Mouse (Mus musculus) megakaryocyte, embryonic 14.5 days (primary cell): ENCODE data around the gene Zkscan17. TPM values are rescaled to one million over a fixed set of nuclear protein-coding genes. Genes with fewer than 3 reads are reported as not detected.

ENCODE experiments used
- H3K27me3 ChIP-seq: replicated peaks from 2 replicates; pipeline ENCODE3; 2012; ENCODE audit warnings: inconsistent platforms
- H3K36me3 ChIP-seq: replicated peaks from 2 replicates; pipeline ENCODE3; 2012; ENCODE audit warnings: low read length, inconsistent platforms, mixed read lengths
- H3K4me1 ChIP-seq: 2 replicates; pipeline ENCODE4 v1.6.1; 2012; ENCODE audit warnings: inconsistent platforms
- H3K4me3 ChIP-seq: replicated peaks from 2 replicates; pipeline ENCODE3; 2012; ENCODE audit warnings: moderate library complexity, mild to moderate bottlenecking, inconsistent platforms
- H3K9me3 ChIP-seq: 2 replicates; pipeline ENCODE4 v1.6.1; 2012; ENCODE audit warnings: inconsistent platforms
- FLI1 ChIP-seq: IDR thresholded peaks from 2 replicates; pipeline ENCODE4 v1.6.1; 2012; ENCODE audit warnings: low read length, inconsistent platforms, mixed read lengths
- GATA1 ChIP-seq: IDR thresholded peaks from 3 replicates; pipeline ENCODE4 v1.6.1; 2012; ENCODE audit warnings: mixed read lengths, low read length, inconsistent platforms, borderline replicate concordance
- polyA plus RNA-seq: library from polyadenylated mRNA; stranded (reverse); fragments of >175 nt; gene quantifications from 2 replicates; pipeline ENCODE4 v1.2.3, GENCODE M21; 2012; ENCODE audit warnings: low replicate concordance; ENCODE audit not compliant: insufficient read depth

The Zkscan17 gene
- polyA plus RNA-seq, 1 experiment, result 13.6 TPM

- H3K4me3 ChIP-seq, result no peak overlapping the region
- H3K4me1 ChIP-seq, result peaks cover under 1% of the 10 kb centered on the region; the same call in 1 of the 2 replicates
- H3K36me3 ChIP-seq, result no peaks in the 10 kb centered on the region
- TF ChIP-seq GATA1 (no peak), FLI1 (no peak)
- H3K9me3 ChIP-seq, result peaks cover 16% of the 10 kb centered on the region
- peaks cover 55% of the 10 kb centered on the region for H3K27me3 ChIP-seq
These were observed 6.6 kb downstream of the Zkscan17 start for GRCm38 (mm10) chr11:59519741-59520495.

GRCm38 (mm10) chr11:59518226-59518625 is 8.3 kb downstream of the Zkscan17 start:
- Histone ChIP-seq H3K27me3 (peaks cover 53% of the 10 kb centered on the region), H3K36me3 (no peaks in the 10 kb centered on the region), H3K4me1 (peaks cover 6% of the 10 kb centered on the region; the same call in 1 of the 2 replicates), H3K4me3 (no peak overlapping the region), H3K9me3 (0 out of 2 replicates have a peak, but pooled peaks cover 4% of the 10 kb centered on the region)
- no peak for TF ChIP-seq GATA1
- no peak for TF ChIP-seq FLI1

GRCm38 (mm10) chr11:59517441-59517840 is 9.1 kb downstream of the Zkscan17 start:
- TF ChIP-seq FLI1 (no peak), GATA1 (no peak)
- Histone ChIP-seq H3K36me3 (no peaks in the 10 kb centered on the region), H3K4me1 (peaks cover 6% of the 10 kb centered on the region; the same call in 1 of the 2 replicates), H3K9me3 (no peaks in the 10 kb centered on the region), H3K27me3 (peaks cover 49% of the 10 kb centered on the region), H3K4me3 (no peak overlapping the region)

GRCm38 (mm10) chr11:59514789-59515188 is 11.8 kb downstream of the Zkscan17 start:
- Histone ChIP-seq H3K27me3 (peaks cover 34% of the 10 kb centered on the region), H3K4me1 (peaks cover 6% of the 10 kb centered on the region; the same call in 1 of the 2 replicates), H3K9me3 (no peaks in the 10 kb centered on the region), H3K36me3 (peaks cover 6% of the 10 kb centered on the region), H3K4me3 (no peak overlapping the region)
- TF ChIP-seq GATA1, result no peak
- no peak for TF ChIP-seq FLI1

- no peak for TF ChIP-seq FLI1
- TF ChIP-seq GATA1, result no peak
- no peak overlapping the region for H3K4me3 ChIP-seq
- H3K36me3 ChIP-seq, result peaks cover 6% of the 10 kb centered on the region
- peaks cover 6% of the 10 kb centered on the region; the same call in 1 of the 2 replicates for H3K4me1 ChIP-seq
- H3K9me3 ChIP-seq, result no peaks in the 10 kb centered on the region
- H3K27me3 ChIP-seq, result peaks cover 32% of the 10 kb centered on the region
These were observed 12.2 kb downstream of the Zkscan17 start for GRCm38 (mm10) chr11:59514381-59514780.

DNA sequence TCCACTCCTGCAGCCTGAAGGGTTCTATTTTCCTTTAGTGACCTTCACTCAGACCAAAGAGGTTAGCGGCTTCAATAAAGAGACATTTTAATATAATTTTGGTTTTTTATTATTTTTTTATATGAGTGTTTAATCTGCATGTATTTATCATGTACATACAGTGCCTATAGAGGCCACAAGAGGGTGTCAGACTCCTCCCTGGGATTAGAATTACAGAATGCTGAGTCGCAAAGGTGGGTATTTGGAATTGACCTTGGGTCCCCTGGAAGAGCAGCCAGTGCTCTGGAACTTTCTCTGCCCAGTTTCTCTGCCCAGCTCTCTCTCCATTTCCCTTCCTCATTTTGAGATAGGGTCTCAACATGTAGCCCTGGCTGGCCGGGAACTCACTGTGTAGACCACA is 13.0 kb downstream of the Zkscan17 start:
- Histone ChIP-seq H3K36me3 (peaks cover 6% of the 10 kb centered on the region), H3K9me3 (no peaks in the 10 kb centered on the region), H3K4me1 (peaks cover 6% of the 10 kb centered on the region; the same call in 1 of the 2 replicates), H3K27me3 (peaks cover 30% of the 10 kb centered on the region), H3K4me3 (no peak overlapping the region)
- TF ChIP-seq FLI1, result no peak
- no peak for TF ChIP-seq GATA1

DNA sequence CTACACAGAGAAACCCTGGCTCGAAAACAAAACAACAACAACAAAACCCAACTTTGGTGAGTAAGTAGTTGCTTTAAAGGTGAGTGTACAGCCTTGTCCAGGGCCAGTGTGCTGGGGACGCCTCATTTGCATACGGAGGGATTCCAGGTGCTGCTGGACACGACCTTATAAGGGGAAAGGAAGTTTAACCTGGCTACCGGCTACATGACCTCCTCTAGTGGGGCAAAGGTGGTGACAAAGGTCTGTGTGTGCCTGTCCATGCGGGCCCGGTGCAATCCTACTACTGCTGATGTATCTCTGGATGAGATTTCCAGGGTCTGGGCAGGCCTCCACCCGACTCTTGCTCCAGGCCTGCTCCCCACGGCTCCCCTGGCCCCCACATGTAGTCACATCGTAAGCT is 13.8 kb downstream of the Zkscan17 start:
- Histone ChIP-seq H3K36me3 (peaks cover 7% of the 10 kb centered on the region), H3K4me1 (peaks cover 6% of the 10 kb centered on the region; the same call in 1 of the 2 replicates), H3K4me3 (no peak overlapping the region), H3K27me3 (peaks cover 33% of the 10 kb centered on the region), H3K9me3 (no peaks in the 10 kb centered on the region)
- TF ChIP-seq GATA1 (no peak), FLI1 (no peak)

DNA sequence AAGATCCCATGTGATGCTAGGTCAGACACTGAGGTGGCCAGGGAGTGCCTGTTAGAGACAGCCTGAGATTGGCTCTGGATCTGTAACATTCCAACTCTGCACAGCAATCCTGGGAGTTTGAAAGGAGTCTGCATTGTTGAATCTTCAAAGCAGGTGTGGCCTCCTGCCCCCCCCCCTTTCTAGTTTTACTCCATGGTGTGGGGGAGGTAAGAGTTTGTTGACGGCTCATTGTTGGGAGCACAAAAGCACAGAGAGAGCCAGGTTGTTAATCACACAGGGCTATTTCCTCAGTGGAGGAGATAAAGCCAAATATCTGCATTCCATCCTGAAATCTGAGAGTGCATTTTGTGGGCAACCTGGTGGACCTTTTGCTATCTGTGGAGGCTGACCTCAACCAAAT is 15.0 kb downstream of the Zkscan17 start:
- Histone ChIP-seq H3K4me3 (no peak overlapping the region), H3K36me3 (peaks cover 10% of the 10 kb centered on the region), H3K9me3 (no peaks in the 10 kb centered on the region), H3K27me3 (peaks cover 40% of the 10 kb centered on the region), H3K4me1 (peaks cover 11% of the 10 kb centered on the region)
- TF ChIP-seq FLI1, result no peak
- no peak for TF ChIP-seq GATA1

- Histone ChIP-seq H3K4me1 (peaks cover 23% of the 10 kb centered on the region), H3K36me3 (peaks cover 37% of the 10 kb centered on the region), H3K27me3 (peaks cover 32% of the 10 kb centered on the region), H3K9me3 (no peaks in the 10 kb centered on the region), H3K4me3 (peak overlapping the region; percentile 93)
- TF ChIP-seq GATA1 (no peak), FLI1 (no peak)
These were observed 19.9 kb downstream of the Zkscan17 start for GRCm38 (mm10) chr11:59506713-59507074.
